Mouse (Mus musculus) MEL (cell line): Measurements from ENCODE around the gene Adnp. TPM values are rescaled to one million over a fixed set of nuclear protein-coding genes. Genes with fewer than 3 reads are reported as not detected.

ENCODE experiments used
- DNase-seq: peaks from one replicate; pipeline ENCODE4 v3.0.0; 2011; ENCODE audit warnings: low read depth, low spot score
- H3K27ac ChIP-seq: 2 replicates; pipeline ENCODE4 v1.5.1; 2012; ENCODE audit warnings: low read depth, mild to moderate bottlenecking, control low read depth, low read length, moderate library complexity; ENCODE audit not compliant: control insufficient read depth
- H3K27me3 ChIP-seq, 2 experiments: fragments of 150-350 bp in 1 of 2; sonication (generic) in 1 of 2; 2 replicates each; pipeline ENCODE4 v1.6.1; 2012; ENCODE audit warnings: low read length in 2 of 2, mild to moderate bottlenecking in 2 of 2, improper control_type of control experiment in 1 of 2, moderate library complexity in 1 of 2; ENCODE audit not compliant: insufficient read depth in 2 of 2, control insufficient read depth in 1 of 2
- H3K36me3 ChIP-seq, 2 experiments: 2 replicates each; pipeline ENCODE4 v1.6.1; 2012 to 2014; ENCODE audit warnings: low read length in 2 of 2, improper control_type of control experiment in 1 of 2, inconsistent platforms in 1 of 2, mild to moderate bottlenecking in 1 of 2; ENCODE audit not compliant: insufficient read depth in 2 of 2, control insufficient read depth in 1 of 2
- H3K4me1 ChIP-seq, 2 experiments: fragments of 150-350 bp in 1 of 2; sonication (generic) in 1 of 2; 2 replicates each; pipeline ENCODE4 v1.6.1; 2012; ENCODE audit warnings: low read length in 2 of 2, improper control_type of control experiment in 1 of 2, mild to moderate bottlenecking in 1 of 2; ENCODE audit not compliant: insufficient read depth in 2 of 2, control insufficient read depth in 1 of 2
- H3K4me3 ChIP-seq, 2 experiments: fragments of 150-350 bp in 1 of 2; sonication (generic) in 1 of 2; 2 replicates each; pipeline ENCODE4 v1.5.1; 2012; ENCODE audit warnings: low read depth in 2 of 2, low read length in 2 of 2, mild to moderate bottlenecking in 2 of 2, moderate library complexity in 2 of 2, control low read depth in 1 of 2, improper control_type of control experiment in 1 of 2; ENCODE audit not compliant: control insufficient read depth in 1 of 2, insufficient read depth in 1 of 2
- H3K79me2 ChIP-seq: 2 replicates; pipeline ENCODE4 v1.6.1; 2012; ENCODE audit warnings: mild to moderate bottlenecking, low read length, moderate library complexity; ENCODE audit not compliant: control insufficient read depth, poor library complexity, insufficient read depth
- H3K9ac ChIP-seq: 2 replicates; pipeline ENCODE4 v1.6.1; 2012; ENCODE audit warnings: low read depth, mild to moderate bottlenecking, control low read depth, low read length, moderate library complexity; ENCODE audit not compliant: control insufficient read depth, poor library complexity, severe bottlenecking
- H3K9me3 ChIP-seq: fragments of 150-350 bp; sonication (generic); replicated peaks from 2 replicates; pipeline ENCODE4 v1.6.1; 2012; ENCODE audit warnings: mild to moderate bottlenecking, low read length, improper control_type of control experiment, moderate library complexity; ENCODE audit not compliant: insufficient read depth
- E2F4 ChIP-seq: IDR thresholded peaks from 2 replicates; pipeline ENCODE4 v1.6.1; 2011; ENCODE audit warnings: low read depth, low read length, improper control_type of control experiment, borderline replicate concordance
- ETS1 ChIP-seq: IDR thresholded peaks from 2 replicates; pipeline ENCODE4 v1.6.1; 2012; ENCODE audit warnings: low read depth, mild to moderate bottlenecking, inconsistent platforms, low read length, improper control_type of control experiment, moderate library complexity
- GABPA ChIP-seq: IDR thresholded peaks from 2 replicates; pipeline ENCODE4 v1.6.1; 2012; ENCODE audit warnings: low read depth, mild to moderate bottlenecking, inconsistent platforms, low read length, improper control_type of control experiment, moderate library complexity
- HCFC1 ChIP-seq: IDR thresholded peaks from 2 replicates; pipeline ENCODE4 v1.6.1; 2012; ENCODE audit warnings: low read depth, mild to moderate bottlenecking, inconsistent platforms, low read length, improper control_type of control experiment, moderate library complexity
- JUND ChIP-seq: IDR thresholded peaks from 2 replicates; pipeline ENCODE4 v1.6.1; 2011; ENCODE audit warnings: low read depth, mild to moderate bottlenecking, improper control_type of control experiment, low read length
- MEF2A ChIP-seq: IDR thresholded peaks from 2 replicates; pipeline ENCODE4 v1.6.1; 2014; ENCODE audit warnings: low read depth, mild to moderate bottlenecking, inconsistent platforms, low read length, improper control_type of control experiment; ENCODE audit not compliant: poor library complexity, insufficient replicate concordance, severe bottlenecking; ENCODE audit errors: extremely low read depth
- MXI1 ChIP-seq: IDR thresholded peaks from 2 replicates; pipeline ENCODE4 v1.6.1; 2011; ENCODE audit warnings: mild to moderate bottlenecking, low read depth, low read length, improper control_type of control experiment
- NELFE ChIP-seq: IDR thresholded peaks from 2 replicates; pipeline ENCODE4 v1.6.1; 2011; ENCODE audit warnings: low read depth, low read length, improper control_type of control experiment
- NRF1 ChIP-seq: IDR thresholded peaks from 2 replicates; pipeline ENCODE4 v1.6.1; 2014; ENCODE audit warnings: low read depth, mild to moderate bottlenecking, inconsistent platforms, low read length, improper control_type of control experiment, moderate library complexity; ENCODE audit not compliant: poor library complexity, insufficient read depth, severe bottlenecking
- POLR2A ChIP-seq, 2 experiments: IDR thresholded peaks; 2 replicates each; pipeline ENCODE4 v1.6.1; 2011 to 2012; ENCODE audit warnings: low read length in 2 of 2, mild to moderate bottlenecking in 2 of 2, control low read depth in 1 of 2, improper control_type of control experiment in 1 of 2, low read depth in 1 of 2, moderate library complexity in 1 of 2; ENCODE audit not compliant: control insufficient read depth in 1 of 2, insufficient read depth in 1 of 2, poor library complexity in 1 of 2
- POLR2AphosphoS2 ChIP-seq: IDR thresholded peaks from 2 replicates; pipeline ENCODE4 v1.6.1; 2011; ENCODE audit warnings: low read length, improper control_type of control experiment
- POLR2AphosphoS5 ChIP-seq: IDR thresholded peaks from 2 replicates; pipeline ENCODE4 v1.6.1; 2012; ENCODE audit warnings: low read depth, borderline replicate concordance, mild to moderate bottlenecking, inconsistent platforms, low read length, moderate library complexity, mixed read lengths
- SMC3 ChIP-seq: IDR thresholded peaks from 2 replicates; pipeline ENCODE4 v1.6.1; 2011; ENCODE audit warnings: low read depth, low read length, improper control_type of control experiment
- TAL1 ChIP-seq: IDR thresholded peaks from 2 replicates; pipeline ENCODE4 v1.6.1; 2012; ENCODE audit warnings: mild to moderate bottlenecking, inconsistent platforms, low read length, moderate library complexity, mixed read lengths
- TBP ChIP-seq: IDR thresholded peaks from 2 replicates; pipeline ENCODE4 v1.8.0; 2011; ENCODE audit warnings: low read depth, low read length, improper control_type of control experiment
- TCF12 ChIP-seq: IDR thresholded peaks from 2 replicates; pipeline ENCODE4 v1.6.1; 2014; ENCODE audit warnings: low read depth, mild to moderate bottlenecking, inconsistent platforms, low read length, improper control_type of control experiment, moderate library complexity
- UBTF ChIP-seq: IDR thresholded peaks from 2 replicates; pipeline ENCODE4 v1.6.1; 2012; ENCODE audit warnings: low read depth, mild to moderate bottlenecking, inconsistent platforms, low read length, improper control_type of control experiment, moderate library complexity, borderline replicate concordance; ENCODE audit not compliant: insufficient read depth
- ZC3H11A ChIP-seq: IDR thresholded peaks from 2 replicates; pipeline ENCODE4 v1.6.1; 2012; ENCODE audit warnings: low read depth, mild to moderate bottlenecking, inconsistent platforms, low read length, improper control_type of control experiment
- ZKSCAN1 ChIP-seq: IDR thresholded peaks from 2 replicates; pipeline ENCODE4 v1.6.1; 2012; ENCODE audit warnings: low read depth, mild to moderate bottlenecking, inconsistent platforms, low read length, improper control_type of control experiment, moderate library complexity
- ZMIZ1 ChIP-seq: IDR thresholded peaks from 2 replicates; pipeline ENCODE4 v1.6.1; 2012; ENCODE audit warnings: low read depth, mild to moderate bottlenecking, inconsistent platforms, low read length, improper control_type of control experiment, moderate library complexity
- polyA plus RNA-seq, 2 experiments: library from polyadenylated mRNA; stranded (reverse) in 1 of 2; unstranded in 1 of 2; fragments of >175 nt in 1 of 2; fragments of >200 nt in 1 of 2; gene quantifications; 2 replicates each; pipeline versions ENCODE4 v1.2.1 to v1.2.4; 2012; ENCODE audit warnings: low replicate concordance in 2 of 2, low read depth in 1 of 2; ENCODE audit not compliant: insufficient read length in 2 of 2, insufficient read depth in 1 of 2, missing spikeins in 1 of 2
- total RNA-seq: library from RNA; depleted of rRNA; stranded (reverse); fragments of 300-350 nt; gene quantifications from 2 replicates; pipeline ENCODE4 v1.2.3, GENCODE M21; 2012

Gene Adnp
- total and polyA plus RNA-seq, 3 experiments = 2.3 to 29.4 (median 11.9) TPM

- Histone ChIP-seq H3K9me3 (no peaks in the 10 kb centered on the region), H3K9ac (no peak overlapping the region), H3K79me2 (no peaks in the 10 kb centered on the region), H3K4me1 (no peaks in the 10 kb centered on the region), H3K4me3 (no peak overlapping the region), H3K27me3 (no peaks in the 10 kb centered on the region; a peak in 1 of 4 replicates), H3K27ac (no peak overlapping the region), H3K36me3 (no peaks in the 10 kb centered on the region)
- TF ChIP-seq NELFE (no peak), ZKSCAN1 (no peak), MEF2A (no peak), ZMIZ1 (no peak), HCFC1 (no peak), GABPA (no peak), TAL1 (no peak)
- no peak for DNase-seq
Measured at GRCm38 (mm10) chr2:168147722-168148432, 59.0 kb downstream of the Adnp start.

- no peaks in the 10 kb centered on the region for H3K4me1 ChIP-seq
- no peaks in the 10 kb centered on the region for H3K36me3 ChIP-seq
- H3K4me3 ChIP-seq = no peak overlapping the region
- no peaks in the 10 kb centered on the region for H3K79me2 ChIP-seq
- no peak overlapping the region for H3K27ac ChIP-seq
- no peaks in the 10 kb centered on the region; a peak in 1 of 4 replicates for H3K27me3 ChIP-seq
- no peak for TF ChIP-seq POLR2AphosphoS2
- TF ChIP-seq JUND = no peak
- TF ChIP-seq TAL1 = no peak
- H3K9me3 ChIP-seq = no peaks in the 10 kb centered on the region
- H3K9ac ChIP-seq = no peak overlapping the region
- DNase-seq = no peak
Measured at GRCm38 (mm10) chr2:168145437-168145836, 61.5 kb downstream of the Adnp start.

GRCm38 (mm10) chr2:168143794-168144193, 63.1 kb downstream of the Adnp start:
- Histone ChIP-seq H3K9me3 (no peaks in the 10 kb centered on the region), H3K27ac (no peak overlapping the region), H3K4me1 (no peaks in the 10 kb centered on the region)
- no peak for DNase-seq
- TF ChIP-seq E2F4 (no peak), MXI1 (no peak), TBP (no peak), POLR2AphosphoS5 (no peak), POLR2A (IDR thresholded peaks at IDR 0.05; ENCODE audit: control insufficient read depth in 1 of 2, insufficient read depth in 1 of 2, low read depth in 1 of 2, low read length in 2 of 2, poor library complexity in 1 of 2) (no peak), GABPA (no peak), TAL1 (no peak), POLR2AphosphoS2 (no peak), NRF1 (no peak), ZC3H11A (no peak), ETS1 (no peak), UBTF (no peak), SMC3 (no peak), MEF2A (no peak), TCF12 (no peak)
- TF ChIP-seq, all 39 proteins: peak for 0
- H3K4me3 ChIP-seq = no peak overlapping the region
- H3K27me3 ChIP-seq = no peaks in the 10 kb centered on the region; a peak in 1 of 4 replicates
- H3K79me2 ChIP-seq = no peaks in the 10 kb centered on the region
- no peak overlapping the region for H3K9ac ChIP-seq
- no peaks in the 10 kb centered on the region for H3K36me3 ChIP-seq
